ENCODE assay signal across 8 mouse cellular contexts in genomic region chr2:156179046-156179795, GRCm38 (mm10). TPM values are rescaled to one million over a fixed set of nuclear protein-coding genes. Genes with fewer than 3 reads are reported as not detected.
DNase-seq lines count a peak whose midpoint lies in the region; ATAC-seq and TF ChIP-seq lines count a peak whose summit lies in the region.

No protein-coding gene starts in this region.

- WGBS in forebrain, embryonic 15.5 days, result 2% methylated on average over 47 of the region's 47 CpGs
- under 1% methylated on average over 46 of the region's 47 CpGs for WGBS in lung, postnatal 0 days

- H3K36me3 ChIP-seq in forebrain, embryonic 15.5 days, result peaks cover 29% of the 10 kb centered on the region
- peaks cover 18% of the 10 kb centered on the region; the same call in 1 of the 2 replicates for H3K36me3 ChIP-seq in lung, postnatal 0 days (ENCODE audit: insufficient read depth, low read length)

- no peaks in the 10 kb centered on the region for H3K27me3 ChIP-seq in forebrain, embryonic 15.5 days
- H3K27me3 ChIP-seq in lung, postnatal 0 days (replicated peaks; ENCODE audit: insufficient read depth, low read length), result no peaks in the 10 kb centered on the region

- peak overlapping the region; percentile 99 for H3K27ac ChIP-seq in forebrain, embryonic 15.5 days (replicated peaks)
- peak overlapping the region; percentile 96 for H3K27ac ChIP-seq in lung, postnatal 0 days (ENCODE audit: low read length)

- peaks cover 45% of the 10 kb centered on the region for H3K4me1 ChIP-seq in forebrain, embryonic 15.5 days
- H3K4me1 ChIP-seq in lung, postnatal 0 days (ENCODE audit: insufficient read depth, low read depth, low read length), result peaks cover 11% of the 10 kb centered on the region; the same call in 1 of the 2 replicates

- no peak for TF ChIP-seq EP300 in lung, postnatal 0 days (IDR thresholded peaks at IDR 0.05)

- peak; percentile 55 for DNase-seq in ES-CJ7 (ENCODE audit: low read depth, low spot score)
- peak; percentile 69 for DNase-seq in c-Kit-positive CD71-positive TER-119-positive erythroid progenitor cells, embryonic 14.5 days (ENCODE audit: low spot score)
- DNase-seq in heart, postnatal 25 days (ENCODE audit: low spot score), result peak; percentile 59
- DNase-seq in layer of hippocampus, adult 8-10 months (ENCODE audit: low spot score in 2 of 2), result peak; percentile 57 to 58
- peak; percentile 90 for DNase-seq in lung, postnatal 0 days (ENCODE audit: low spot score)
- DNase-seq in ovary, postnatal 10 days (ENCODE audit: low spot score), result peak; percentile 70
- peak; percentile 84 to 87 for DNase-seq in thymus, postnatal 10 days (ENCODE audit: low spot score in 2 of 2)

- H3K4me3 ChIP-seq in forebrain, embryonic 15.5 days, result peak overlapping the region; percentile 97
- peak overlapping the region; percentile 85 for H3K4me3 ChIP-seq in lung, postnatal 0 days (ENCODE audit: low read depth, low read length)

- H3K9me3 ChIP-seq in forebrain, embryonic 15.5 days, result no peaks in the 10 kb centered on the region
- no peaks in the 10 kb centered on the region for H3K9me3 ChIP-seq in lung, postnatal 0 days (ENCODE audit: low read length)

- H3K4me2 ChIP-seq in forebrain, embryonic 15.5 days (replicated peaks), result peak overlapping the region; percentile 80
- peak overlapping the region; percentile 56 for H3K4me2 ChIP-seq in lung, postnatal 0 days (replicated peaks; ENCODE audit: low read depth, low read length)

- intact Hi-C loops in heart, postnatal 25 days (cut with DNase I), result loop anchor here (5.0 kb wide), 2 partner anchors 37 to 98 kb away; partner anchors contain the start of genes Nfs1 and Romo1

- peak; percentile 32 for TF ChIP-seq CTCF in lung, postnatal 0 days (IDR thresholded peaks at IDR 0.05)

- H3K9ac ChIP-seq in forebrain, embryonic 15.5 days (replicated peaks), result peak overlapping the region; percentile 100
- H3K9ac ChIP-seq in lung, postnatal 0 days (replicated peaks; ENCODE audit: low read depth), result peak overlapping the region; percentile 100

- ATAC-seq in forebrain, embryonic 15.5 days (replicated peaks), result peak; percentile 49
- peak; percentile 72 for ATAC-seq in lung, postnatal 0 days

RNA-seq across cellular contexts. Expression of gene Rbm39, which starts 0.8 kb away (rescaled TPM):
- 579 and 585 TPM in 2 replicates for polyA plus RNA-seq in forebrain, embryonic 15.5 days (2015; fragmentation: Nextera tagmentation; extraction: Ambion mirVana)
- 100 to 1,000 TPM; 140 to 164 TPM for total RNA-seq in heart, postnatal 25 days (2021)
- 100 to 1,000 TPM; 305 to 360 (median 339) TPM for total RNA-seq in layer of hippocampus, adult 8-10 months (2022)
- 654 and 692 TPM in 2 replicates for polyA plus RNA-seq in lung, postnatal 0 days (2015; fragmentation: Nextera tagmentation; extraction: Ambion mirVana)

RNA-seq across cellular contexts. Expression of gene Phf20, which starts 17.0 kb away (rescaled TPM):
- polyA plus RNA-seq in forebrain, embryonic 15.5 days (2015; fragmentation: Nextera tagmentation; extraction: Ambion mirVana), result 153 and 157 TPM in 2 replicates
- 10 to 100 TPM; 14.9 to 15.2 TPM for total RNA-seq in heart, postnatal 25 days (2021)
- total RNA-seq in layer of hippocampus, adult 8-10 months (2022), result 100 to 1,000 TPM in 3 of 4 experiments, 10 to 100 TPM in 1; 98.7 to 122 (median 109) TPM
- 44.8 and 47.7 TPM in 2 replicates for polyA plus RNA-seq in lung, postnatal 0 days (2015; fragmentation: Nextera tagmentation; extraction: Ambion mirVana)

RNA-seq across cellular contexts. Expression of gene Nfs1, which starts 35.2 kb away (rescaled TPM):
- 40.7 TPM in 2 replicates for polyA plus RNA-seq in forebrain, embryonic 15.5 days (2015; fragmentation: Nextera tagmentation; extraction: Ambion mirVana)
- 10 to 100 TPM; 81.0 to 81.3 TPM for total RNA-seq in heart, postnatal 25 days (2021)
- total RNA-seq in layer of hippocampus, adult 8-10 months (2022), result 10 to 100 TPM; 39.0 to 54.5 (median 44.0) TPM
- polyA plus RNA-seq in lung, postnatal 0 days (2015; fragmentation: Nextera tagmentation; extraction: Ambion mirVana), result 33.7 and 34.0 TPM in 2 replicates

RNA-seq across cellular contexts. Expression of gene Romo1, which starts 35.4 kb away (rescaled TPM):
- 363 and 422 TPM in 2 replicates for polyA plus RNA-seq in forebrain, embryonic 15.5 days (2015; fragmentation: Nextera tagmentation; extraction: Ambion mirVana)
- 100 to 1,000 TPM; 324 to 347 TPM for total RNA-seq in heart, postnatal 25 days (2021)
- 100 to 1,000 TPM in 3 of 4 experiments, 10 to 100 TPM in 1; 99.4 to 184 (median 132) TPM for total RNA-seq in layer of hippocampus, adult 8-10 months (2022)
- polyA plus RNA-seq in lung, postnatal 0 days (2015; fragmentation: Nextera tagmentation; extraction: Ambion mirVana), result 316 and 344 TPM in 2 replicates

RNA-seq across cellular contexts. Expression of gene Gm28036, which starts 52.3 kb away (rescaled TPM):
- polyA plus RNA-seq in forebrain, embryonic 15.5 days (2015; fragmentation: Nextera tagmentation; extraction: Ambion mirVana), result 24.1 and 24.2 TPM in 2 replicates
- 10 to 100 TPM; 10.3 to 12.9 TPM for total RNA-seq in heart, postnatal 25 days (2021)
- 10 to 100 TPM; 17.8 to 23.4 (median 20.3) TPM for total RNA-seq in layer of hippocampus, adult 8-10 months (2022)
- polyA plus RNA-seq in lung, postnatal 0 days (2015; fragmentation: Nextera tagmentation; extraction: Ambion mirVana), result 5.2 and 5.6 TPM in 2 replicates

Comparison
In these comparisons a context has a peak if more than half of its experiments do, and no peak if none do; other contexts are left out.
1. Peak in every context shown above with its lines: DNase-seq, ATAC-seq, H3K4me3 ChIP-seq and H3K27ac ChIP-seq.
2. RNA of gene Phf20, which starts 17.0 kb away (total RNA-seq): 98.7 to 122 TPM in layer of hippocampus, adult 8-10 months; 14.9 to 15.2 TPM in heart, postnatal 25 days; every median in the first group is over 4 times any median in the second.